Comparison of ENCODE assay signal across 12 mouse cellular contexts in the genomic region with DNA sequence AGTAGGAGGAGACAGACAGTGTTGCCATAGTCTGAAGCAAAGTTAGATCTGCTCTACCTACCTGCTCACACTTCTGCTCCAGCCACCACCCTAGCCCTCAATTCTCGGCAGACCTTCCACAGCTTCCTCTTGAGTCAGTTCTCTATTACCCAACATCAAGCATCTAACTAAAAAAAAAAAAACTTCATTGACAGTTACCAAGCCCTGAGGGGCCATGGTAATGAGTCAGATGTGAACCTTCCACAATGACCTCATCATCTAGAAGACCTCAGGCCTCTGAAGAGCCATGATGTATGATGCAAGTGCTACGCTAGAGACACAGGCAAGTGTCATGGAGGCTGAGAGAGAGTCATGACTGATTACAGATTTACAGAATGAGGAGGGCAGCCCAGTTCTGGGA. TPM values are rescaled to one million over a fixed set of nuclear protein-coding genes. Genes with fewer than 3 reads are reported as not detected.
A peak's percentile ranks its signal among the peaks of the same experiment; 100 is the strongest.
DNase-seq lines count a peak whose midpoint lies in the region; ATAC-seq and TF ChIP-seq lines count a peak whose summit lies in the region.
"Had no signal": no experiment of that assay in that cellular context is flagged by ENCODE, and none has a peak within 500 bp of the region (broad histone marks: within the 10 kb centered on the region; RNA-seq: fewer than 3 reads in every experiment).

No protein-coding gene starts in this region.

- intact Hi-C loops in left cerebral cortex, adult 2 months (cut with DNase I) = no loop called here

- H3K9ac ChIP-seq in heart, embryonic 12.5 days = no peak overlapping the region
- H3K9ac ChIP-seq in midbrain, embryonic 13.5 days (replicated peaks) = no peak overlapping the region
- H3K9ac ChIP-seq: limb, embryonic 12.5 days; lung, embryonic 14.5 days had no signal

- no peak overlapping the region for H3K4me2 ChIP-seq in heart, embryonic 12.5 days
- no peak overlapping the region for H3K4me2 ChIP-seq in midbrain, embryonic 13.5 days (replicated peaks)
- H3K4me2 ChIP-seq: limb, embryonic 12.5 days; lung, embryonic 14.5 days had no signal

- H3K4me3 ChIP-seq in heart, embryonic 12.5 days = no peak overlapping the region
- H3K4me3 ChIP-seq in megakaryocyte, embryonic 14.5 days (replicated peaks) = peak overlapping the region; percentile 62
- H3K4me3 ChIP-seq in left cerebral cortex, adult 2 months = no peak overlapping the region
- H3K4me3 ChIP-seq in midbrain, embryonic 13.5 days (replicated peaks) = no peak overlapping the region
- H3K4me3 ChIP-seq: hindbrain, embryonic 10.5 days; limb, embryonic 12.5 days had no signal

- WGBS in heart, embryonic 12.5 days = 85% methylated on average over 2 of the region's 2 CpGs
- 95% methylated on average over 2 of the region's 2 CpGs for WGBS in midbrain, embryonic 13.5 days

- no peak for ATAC-seq in heart, embryonic 12.5 days (ENCODE audit: insufficient number of reproducible peaks, low FRiP score)
- ATAC-seq in Patski = peak; percentile 70
- ATAC-seq in midbrain, embryonic 13.5 days = no peak

- CTCF ChIA-PET in Patski (lab: Charles Lee) = interaction anchor here (1.0 to 1.4 kb wide), 2 partner anchors 17 to 21 kb away, joined by 3 to 4 read pairs; no protein-coding TSS in a partner anchor

- H3K9me3 ChIP-seq in heart, embryonic 12.5 days (replicated peaks) = no peaks in the 10 kb centered on the region
- H3K9me3 ChIP-seq in megakaryocyte, embryonic 14.5 days = no peaks in the 10 kb centered on the region
- no peaks in the 10 kb centered on the region for H3K9me3 ChIP-seq in midbrain, embryonic 13.5 days
- H3K9me3 ChIP-seq: hindbrain, embryonic 10.5 days; limb, embryonic 12.5 days had no signal

- no peak for TF ChIP-seq CTCF in Patski (IDR thresholded peaks at IDR 0.05)
- no peak for TF ChIP-seq CTCF in left cerebral cortex, adult 2 months (IDR thresholded peaks at IDR 0.05)

- in situ Hi-C loops in Patski (cut with MboI; ENCODE audit: low pct_unique_long_range_greater_than_20kb) = loop anchor here (5.0 kb wide), 1 partner anchor 35 kb away; no protein-coding TSS in a partner anchor

- H3K27me3 ChIP-seq in heart, embryonic 12.5 days (replicated peaks) = no peaks in the 10 kb centered on the region
- no peaks in the 10 kb centered on the region for H3K27me3 ChIP-seq in Patski
- H3K27me3 ChIP-seq in megakaryocyte, embryonic 14.5 days (replicated peaks) = no peaks in the 10 kb centered on the region
- no peaks in the 10 kb centered on the region for H3K27me3 ChIP-seq in midbrain, embryonic 13.5 days
- H3K27me3 ChIP-seq: limb, embryonic 12.5 days had no signal

- H3K4me1 ChIP-seq in heart, embryonic 12.5 days (replicated peaks) = no peaks in the 10 kb centered on the region
- H3K4me1 ChIP-seq in megakaryocyte, embryonic 14.5 days = peaks cover 100% of the 10 kb centered on the region
- peaks cover under 1% of the 10 kb centered on the region; the same call in 1 of the 2 replicates for H3K4me1 ChIP-seq in midbrain, embryonic 13.5 days (replicated peaks)
- H3K4me1 ChIP-seq: limb, embryonic 12.5 days had no signal

- peak; percentile 90 for DNase-seq in heart, adult 11 months
- DNase-seq in 3T3-L1 (ENCODE audit: low read depth, low spot score) (peak; percentile 88), Patski (ENCODE audit: low read depth, low spot score) (peak; percentile 92)
- DNase-seq in left cerebral cortex, adult 2 months (ENCODE audit: extremely low spot score in 1 of 2, low spot score in 2 of 2) = no peak
- no peak for DNase-seq in cerebellum, adult 11 months
- DNase-seq: kidney, adult 9 months; lung, embryonic 14.5 days had no signal

- POLR2A ChIA-PET in Patski (lab: Charles Lee) = no interaction called here

- no peaks in the 10 kb centered on the region for H3K36me3 ChIP-seq in heart, embryonic 12.5 days
- peaks cover 93% of the 10 kb centered on the region for H3K36me3 ChIP-seq in megakaryocyte, embryonic 14.5 days (replicated peaks; ENCODE audit: low read length)
- no peaks in the 10 kb centered on the region for H3K36me3 ChIP-seq in midbrain, embryonic 13.5 days
- H3K36me3 ChIP-seq: hindbrain, embryonic 10.5 days; limb, embryonic 12.5 days had no signal

- H3K27ac ChIP-seq in heart, embryonic 12.5 days (ENCODE audit: poor library complexity, severe bottlenecking) = no peak overlapping the region
- H3K27ac ChIP-seq in left cerebral cortex, adult 2 months = no peak overlapping the region
- no peak overlapping the region for H3K27ac ChIP-seq in midbrain, embryonic 13.5 days
- H3K27ac ChIP-seq: hindbrain, embryonic 10.5 days; limb, embryonic 12.5 days had no signal

RNA-seq across cellular contexts. Expression of gene Ptprj, which starts 37.8 kb away (rescaled TPM):
- polyA plus RNA-seq in heart, embryonic 12.5 days (2016; fragmentation: Nextera tagmentation; extraction: Ambion mirVana) = 1.6 and 2.0 TPM in 2 replicates
- 51.0 TPM for polyA plus RNA-seq in Patski (2021)
- polyA plus RNA-seq in megakaryocyte, embryonic 14.5 days (2012; ENCODE audit: insufficient read depth, low replicate concordance) = 2.2 and 8.7 TPM in 2 replicates
- total RNA-seq in left cerebral cortex, adult 2 months (2021) = 100 to 1,000 TPM; 114 to 117 TPM
- 3.0 and 3.1 TPM in 2 replicates for polyA plus RNA-seq in midbrain, embryonic 13.5 days (2015; fragmentation: Nextera tagmentation; extraction: Ambion mirVana)

Comparison
In these comparisons a context has a peak if more than half of its experiments do, and no peak if none do; other contexts are left out.
1. DNase-seq: peak in heart, adult 11 months (single experiment), 3T3-L1 (single experiment) and Patski (single experiment); none in left cerebral cortex, adult 2 months (0 of 2) and cerebellum, adult 11 months (single experiment).